Mouse (Mus musculus): ENCODE measurements around the gene Slc52a3. TPM values are rescaled to one million over a fixed set of nuclear protein-coding genes. Genes with fewer than 3 reads are reported as not detected.

The Slc52a3 gene
- polyA plus RNA-seq, 1 experiment from 2014 or later, result 1.5 TPM

- no peak overlapping the region for H3K4me3 ChIP-seq (replicated peaks)
- H3K36me3 ChIP-seq, result peaks cover 12% of the 10 kb centered on the region
- H3K27ac ChIP-seq, result no peak overlapping the region
- H3K4me2 ChIP-seq, result no peak overlapping the region
- H3K4me1 ChIP-seq (replicated peaks), result peaks cover 45% of the 10 kb centered on the region
- ATAC-seq (ENCODE audit: low read depth), result no peak
- no peak for DNase-seq
- H3K9me3 ChIP-seq (replicated peaks), result no peaks in the 10 kb centered on the region
- no peak overlapping the region for H3K9ac ChIP-seq
- no peaks in the 10 kb centered on the region for H3K27me3 ChIP-seq
- 30% methylated on average over 9 of the region's 9 CpGs for WGBS (ENCODE audit: insufficient replicate concordance)
Observed at GRCm38 (mm10) chr2:151964052-151964451, 32.3 kb upstream of the Slc52a3 start.

DNA sequence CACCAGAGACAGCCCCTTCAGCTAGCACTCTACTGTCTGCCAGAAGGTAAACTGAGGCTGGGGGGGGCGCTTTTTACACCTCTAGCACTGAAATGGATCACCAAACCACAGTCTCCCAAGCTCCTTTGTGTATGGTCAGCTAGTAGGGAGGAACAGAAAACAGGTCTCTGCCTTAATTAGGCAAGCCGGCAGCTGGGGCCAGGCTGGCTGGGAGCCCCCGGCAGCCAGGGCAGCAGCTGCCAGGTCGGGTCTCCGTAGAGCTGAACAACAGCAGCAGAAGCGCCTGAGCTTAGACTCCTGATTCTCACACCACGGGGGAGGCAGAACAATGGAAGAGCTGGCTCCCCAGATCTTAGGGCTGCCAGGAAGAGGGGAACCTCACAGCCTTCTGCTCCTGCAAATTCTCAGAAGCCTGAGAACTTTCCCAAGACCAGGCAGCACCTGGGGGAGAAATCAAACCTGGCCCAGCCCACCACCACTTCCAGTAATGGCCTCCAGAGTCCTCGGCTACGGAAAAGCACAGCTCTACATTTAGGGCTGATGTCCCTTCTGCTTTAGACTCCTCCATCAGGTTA is 29.0 kb upstream of the Slc52a3 start:
- Histone ChIP-seq H3K36me3 (peaks cover 27% of the 10 kb centered on the region), H3K4me2 (no peak overlapping the region), H3K27me3 (peaks cover 6% of the 10 kb centered on the region; the same call in 1 of the 2 replicates), H3K9ac (no peak overlapping the region), H3K9me3 (replicated peaks) (no peaks in the 10 kb centered on the region), H3K4me1 (replicated peaks) (peaks cover 61% of the 10 kb centered on the region), H3K27ac (no peak overlapping the region; the same call in 1 of the 2 replicates), H3K4me3 (replicated peaks) (no peak overlapping the region)
- 55% methylated on average over 9 of the region's 9 CpGs for WGBS (ENCODE audit: insufficient replicate concordance)
- no peak for ATAC-seq (ENCODE audit: low read depth)
- DNase-seq, result no peak

DNA sequence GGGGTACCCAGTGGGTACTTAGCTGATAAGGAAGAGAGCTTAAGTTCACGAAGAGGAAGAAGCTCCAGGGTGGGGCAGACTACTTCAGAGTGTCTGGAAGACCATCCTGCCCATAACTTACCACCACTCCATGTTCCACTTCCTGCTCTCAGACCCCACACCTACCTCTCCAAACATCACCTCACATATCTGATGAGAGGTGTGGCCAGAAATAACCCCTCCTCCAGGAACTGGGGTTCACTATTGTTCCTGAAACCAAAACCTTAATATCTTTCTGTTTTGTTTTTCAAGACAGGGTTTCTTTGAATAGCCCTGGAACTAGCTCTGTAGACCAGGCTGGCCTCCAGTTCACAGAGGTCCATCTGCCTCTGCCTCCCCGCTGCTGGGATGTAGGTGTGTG is 28.5 kb upstream of the Slc52a3 start:
- H3K4me3 ChIP-seq (replicated peaks), result no peak overlapping the region
- H3K36me3 ChIP-seq, result peaks cover 27% of the 10 kb centered on the region
- DNase-seq (no peak), ATAC-seq (ENCODE audit: low read depth) (no peak)
- no peak overlapping the region for H3K27ac ChIP-seq
- H3K4me2 ChIP-seq, result no peak overlapping the region
- H3K27me3 ChIP-seq, result peaks cover 12% of the 10 kb centered on the region
- peaks cover 63% of the 10 kb centered on the region for H3K4me1 ChIP-seq (replicated peaks)
- WGBS (ENCODE audit: insufficient replicate concordance), result 47% methylated on average over 2 of the region's 2 CpGs
- H3K9me3 ChIP-seq (replicated peaks), result no peaks in the 10 kb centered on the region
- H3K9ac ChIP-seq, result no peak overlapping the region

DNA sequence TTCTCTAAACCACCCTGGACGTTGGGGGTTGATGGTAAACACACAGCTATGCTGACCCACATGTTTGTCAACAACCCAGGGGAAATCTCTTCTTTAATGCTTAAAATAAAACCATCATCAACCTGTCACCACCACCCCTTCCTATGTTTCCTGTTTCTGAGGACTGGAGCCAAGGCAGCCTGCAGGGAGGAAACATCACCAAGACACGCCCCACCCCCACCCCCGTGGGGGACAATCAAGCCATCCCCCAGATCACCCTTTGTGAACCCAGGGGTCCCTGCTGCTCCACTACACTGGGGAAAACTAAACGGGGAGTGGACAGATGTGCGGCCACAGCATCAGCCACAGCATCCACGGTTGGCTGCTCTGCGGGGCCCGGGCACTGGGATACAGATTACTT is 27.9 kb upstream of the Slc52a3 start:
- Histone ChIP-seq H3K9ac (no peak overlapping the region), H3K4me3 (replicated peaks) (no peak overlapping the region), H3K27me3 (peaks cover 18% of the 10 kb centered on the region), H3K9me3 (replicated peaks) (no peaks in the 10 kb centered on the region), H3K36me3 (peaks cover 27% of the 10 kb centered on the region), H3K4me2 (no peak overlapping the region), H3K27ac (no peak overlapping the region), H3K4me1 (replicated peaks) (peaks cover 65% of the 10 kb centered on the region)
- no peak for ATAC-seq (ENCODE audit: low read depth)
- WGBS (ENCODE audit: insufficient replicate concordance), result 68% methylated on average over 8 of the region's 8 CpGs
- DNase-seq, result no peak

- ATAC-seq (ENCODE audit: low read depth) (no peak), DNase-seq (no peak)
- Histone ChIP-seq H3K4me1 (replicated peaks) (peaks cover 70% of the 10 kb centered on the region), H3K4me3 (replicated peaks) (no peak overlapping the region), H3K27ac (no peak overlapping the region), H3K36me3 (peaks cover 27% of the 10 kb centered on the region), H3K9me3 (replicated peaks) (no peaks in the 10 kb centered on the region), H3K4me2 (no peak overlapping the region), H3K9ac (no peak overlapping the region), H3K27me3 (peaks cover 24% of the 10 kb centered on the region)
- 75% methylated on average over 7 of the region's 7 CpGs for WGBS (ENCODE audit: insufficient replicate concordance)
Observed at GRCm38 (mm10) chr2:151968986-151969385, 27.3 kb upstream of the Slc52a3 start.

GRCm38 (mm10) chr2:151969396-151969795 is 26.9 kb upstream of the Slc52a3 start:
- no peak for ATAC-seq (ENCODE audit: low read depth)
- Histone ChIP-seq H3K4me2 (no peak overlapping the region), H3K9ac (no peak overlapping the region), H3K27ac (no peak overlapping the region), H3K9me3 (replicated peaks) (no peaks in the 10 kb centered on the region), H3K36me3 (peaks cover 27% of the 10 kb centered on the region), H3K27me3 (peaks cover 28% of the 10 kb centered on the region), H3K4me1 (replicated peaks) (peaks cover 70% of the 10 kb centered on the region), H3K4me3 (replicated peaks) (no peak overlapping the region)
- WGBS (ENCODE audit: insufficient replicate concordance), result 68% methylated on average over 6 of the region's 6 CpGs
- DNase-seq, result no peak

GRCm38 (mm10) chr2:151970191-151971172 is 25.8 kb upstream of the Slc52a3 start:
- peak overlapping the region; percentile 29; the same call in 1 of the 2 replicates for H3K9ac ChIP-seq
- H3K27ac ChIP-seq, result no peak overlapping the region
- H3K9me3 ChIP-seq (replicated peaks), result no peaks in the 10 kb centered on the region
- H3K27me3 ChIP-seq, result peaks cover 38% of the 10 kb centered on the region
- H3K4me3 ChIP-seq (replicated peaks), result peak overlapping the region; percentile 25; the same call in 1 of the 2 replicates
- H3K36me3 ChIP-seq, result peaks cover 27% of the 10 kb centered on the region
- 49% methylated on average over 53 of the region's 53 CpGs for WGBS (ENCODE audit: insufficient replicate concordance)
- DNase-seq (peak; percentile 74), ATAC-seq (ENCODE audit: low read depth) (peak; percentile 81)
- H3K4me2 ChIP-seq, result peak overlapping the region; percentile 61
- H3K4me1 ChIP-seq (replicated peaks), result peaks cover 80% of the 10 kb centered on the region

DNA sequence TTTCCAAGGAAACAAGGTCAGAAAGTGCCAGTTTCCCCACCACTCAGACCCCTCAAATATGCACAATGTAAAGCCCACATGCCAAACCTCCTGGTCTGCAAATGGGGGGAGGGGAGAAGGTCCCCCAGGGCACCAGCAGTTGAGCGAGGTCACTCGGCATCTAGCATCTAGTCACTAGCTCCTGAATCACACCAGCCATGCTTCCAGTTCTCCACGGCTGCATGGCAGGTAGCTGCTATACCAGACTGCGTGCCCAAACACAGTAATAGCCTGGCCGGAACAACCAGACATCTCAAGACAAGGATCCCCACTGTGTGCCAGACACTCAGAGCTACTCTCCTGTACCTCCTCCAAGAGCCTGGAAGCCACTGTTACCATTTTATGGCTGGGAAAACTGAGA is 24.6 kb upstream of the Slc52a3 start:
- Histone ChIP-seq H3K27me3 (peaks cover 38% of the 10 kb centered on the region), H3K9ac (no peak overlapping the region), H3K27ac (no peak overlapping the region), H3K9me3 (replicated peaks) (no peaks in the 10 kb centered on the region), H3K36me3 (peaks cover 28% of the 10 kb centered on the region), H3K4me1 (replicated peaks) (peaks cover 92% of the 10 kb centered on the region), H3K4me3 (replicated peaks) (no peak overlapping the region), H3K4me2 (no peak overlapping the region)
- ATAC-seq (ENCODE audit: low read depth) (no peak), DNase-seq (no peak)
- WGBS (ENCODE audit: insufficient replicate concordance), result 78% methylated on average over 5 of the region's 5 CpGs

- Histone ChIP-seq H3K9me3 (replicated peaks) (no peaks in the 10 kb centered on the region), H3K4me1 (replicated peaks) (peaks cover 96% of the 10 kb centered on the region), H3K9ac (peak overlapping the region; percentile 29), H3K4me3 (replicated peaks) (peak overlapping the region; percentile 29), H3K27me3 (peaks cover 38% of the 10 kb centered on the region), H3K4me2 (peak overlapping the region; percentile 61), H3K27ac (peak overlapping the region; percentile 34), H3K36me3 (peaks cover 29% of the 10 kb centered on the region)
- DNase-seq, result no peak
- 6% methylated on average over 23 of the region's 23 CpGs for WGBS (ENCODE audit: insufficient replicate concordance)
- ATAC-seq (ENCODE audit: low read depth), result peak; percentile 5; the same call in 1 of the 2 replicates
Observed at GRCm38 (mm10) chr2:151972880-151973594, 23.3 kb upstream of the Slc52a3 start.

DNA sequence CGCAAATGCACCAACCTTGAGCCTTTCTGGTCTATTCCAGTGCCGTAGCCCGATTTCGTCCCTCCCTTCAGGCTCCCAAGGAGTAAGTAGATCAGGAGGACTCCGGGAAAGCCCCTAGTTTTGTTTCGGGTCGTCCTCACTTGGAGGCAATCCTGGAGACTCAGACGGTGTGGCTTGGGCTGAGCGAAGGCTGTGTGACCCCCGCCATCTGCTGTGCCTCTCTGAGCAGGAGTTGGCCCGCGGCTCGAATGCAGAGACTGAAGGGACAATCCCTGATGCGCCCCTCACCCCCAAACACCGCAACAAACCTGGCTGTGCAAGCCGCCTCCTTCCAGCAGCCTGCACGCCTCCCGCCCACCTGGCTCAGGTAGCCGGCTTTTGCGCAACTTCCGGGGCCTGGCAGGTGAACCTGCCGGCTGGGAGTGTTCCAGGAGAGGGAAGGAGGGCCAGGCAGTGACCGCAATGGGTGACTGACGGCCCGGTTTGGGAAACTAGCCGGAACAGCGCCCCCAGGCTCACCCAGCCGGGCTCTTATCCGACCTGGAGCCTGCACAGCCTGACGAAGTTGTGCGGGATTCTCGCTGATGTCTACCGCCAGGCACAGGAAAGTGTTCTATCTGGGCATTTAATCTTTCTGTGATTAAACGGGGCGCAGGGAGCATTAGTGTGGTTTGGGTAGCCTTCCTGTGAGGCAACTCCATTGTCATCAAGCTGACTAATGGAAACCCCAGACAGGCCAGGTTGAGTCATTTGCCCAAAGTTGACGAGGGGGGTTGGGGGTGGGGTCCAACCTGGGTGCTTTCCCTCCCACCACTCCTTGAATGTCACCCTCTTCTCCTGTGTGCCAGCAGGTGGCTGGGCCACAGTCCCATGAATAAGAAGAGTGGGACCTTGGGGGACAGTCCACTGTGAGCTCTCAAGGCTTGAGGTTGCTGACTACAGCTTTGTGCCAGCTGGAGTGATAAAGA is 22.4 kb upstream of the Slc52a3 start:
- no peaks in the 10 kb centered on the region for H3K9me3 ChIP-seq (replicated peaks)
- ATAC-seq (ENCODE audit: low read depth), result no peak
- H3K36me3 ChIP-seq, result peaks cover 23% of the 10 kb centered on the region
- peaks cover 98% of the 10 kb centered on the region for H3K4me1 ChIP-seq (replicated peaks)
- peak overlapping the region; percentile 29 for H3K4me3 ChIP-seq (replicated peaks)
- WGBS (ENCODE audit: insufficient replicate concordance), result 4% methylated on average over 36 of the region's 36 CpGs
- H3K27me3 ChIP-seq, result peaks cover 38% of the 10 kb centered on the region
- DNase-seq, result no peak
- peak overlapping the region; percentile 29 for H3K9ac ChIP-seq
- H3K27ac ChIP-seq, result peak overlapping the region; percentile 34; the same call in 1 of the 2 replicates
- H3K4me2 ChIP-seq, result peak overlapping the region; percentile 61

Measured in liver, embryonic 13.5 days (tissue).